Mouse (Mus musculus) bone marrow, adult 2 months (tissue): Measurements from ENCODE around the gene Lrmda.

Experiments used
- CTCF ChIP-seq: fragments of 200-500 bp; IDR thresholded peaks from 2 replicates; pipeline ENCODE4 v1.5.1; 2011; ENCODE audit warnings: low read length, control low read depth; ENCODE audit not compliant: control insufficient read depth, insufficient read depth
- POLR2A ChIP-seq: fragments of 200-500 bp; IDR thresholded peaks from 2 replicates; pipeline ENCODE4 v1.6.1; 2011; ENCODE audit warnings: low read depth, mild to moderate bottlenecking, control low read depth, low read length, borderline replicate concordance; ENCODE audit not compliant: control insufficient read depth

GRCm38 (mm10) chr14:22998906-22999305, 979.4 kb downstream of the Lrmda start:
- TF ChIP-seq POLR2A (no peak), CTCF (no peak)
